Mouse (Mus musculus) 416B (cell line): ENCODE measurements around the gene Syne1.

Experiments used
- DNase-seq: peaks from one replicate; pipeline ENCODE4 v3.0.0; 2011; ENCODE audit warnings: low read depth

Syne1 gene

DNA sequence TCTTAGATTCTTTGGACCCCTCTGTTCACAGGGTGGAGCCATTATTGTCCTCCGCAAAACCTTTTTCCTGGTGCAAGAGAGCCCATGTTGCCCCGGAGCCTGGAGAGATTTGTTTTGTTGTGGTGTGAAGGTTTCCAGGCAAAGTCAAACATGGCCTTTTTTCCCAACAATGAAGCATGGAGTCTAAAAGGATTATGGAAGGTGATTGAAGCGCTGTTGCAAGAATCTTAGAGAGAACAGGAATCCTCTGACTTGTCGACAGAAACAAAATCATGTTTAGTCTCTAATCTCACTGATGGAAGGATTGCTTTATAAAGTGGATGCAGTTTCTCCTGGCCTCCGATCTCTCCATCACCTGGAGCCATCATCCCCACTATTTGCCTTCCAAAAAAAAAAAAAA, at the start of gene Syne1:
Gene Syne1, minus strand, starts transcription at position 101 of the 400 bp plus-strand sequence.
- no peak for DNase-seq

DNA sequence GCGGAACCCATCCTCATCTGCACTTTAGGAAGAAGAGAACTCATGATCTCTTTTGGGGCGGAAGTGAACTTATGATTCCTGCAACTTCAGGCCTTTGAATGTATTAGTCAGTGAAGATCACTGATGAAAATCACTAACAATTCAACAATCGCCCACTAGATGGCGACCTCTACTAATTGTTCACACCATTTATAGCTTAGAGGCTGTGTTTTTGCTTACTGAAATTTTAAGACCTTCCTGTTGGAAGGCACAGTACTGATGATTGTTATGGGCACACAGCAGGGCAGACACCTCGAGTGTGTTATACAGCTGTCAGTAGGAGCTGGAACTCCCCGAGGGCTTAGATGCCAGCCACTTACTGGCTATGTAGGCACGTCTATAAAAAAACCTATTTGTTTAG, 48.8 kb upstream of the Syne1 start:
- DNase-seq, result peak; percentile 88

DNA sequence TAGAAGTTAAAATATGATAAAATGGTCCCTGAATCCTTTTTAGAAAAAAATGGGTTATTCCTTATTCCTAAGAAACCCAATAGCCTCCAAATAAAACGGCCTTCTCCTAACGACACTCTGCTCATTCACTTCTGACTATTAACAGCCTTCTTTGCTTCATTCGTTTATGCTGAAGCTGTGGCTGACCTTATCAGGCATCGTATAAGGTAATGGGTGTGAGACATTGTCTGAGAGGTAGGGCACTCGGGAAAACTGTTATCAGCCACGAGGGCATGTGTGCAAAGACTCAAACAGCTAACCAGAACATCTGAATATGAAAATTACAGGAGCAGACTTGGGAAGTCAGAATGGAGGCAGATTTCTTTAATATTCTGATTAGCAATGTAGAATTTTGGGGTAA, 45.3 kb upstream of the Syne1 start:
- peak; percentile 68 for DNase-seq

DNA sequence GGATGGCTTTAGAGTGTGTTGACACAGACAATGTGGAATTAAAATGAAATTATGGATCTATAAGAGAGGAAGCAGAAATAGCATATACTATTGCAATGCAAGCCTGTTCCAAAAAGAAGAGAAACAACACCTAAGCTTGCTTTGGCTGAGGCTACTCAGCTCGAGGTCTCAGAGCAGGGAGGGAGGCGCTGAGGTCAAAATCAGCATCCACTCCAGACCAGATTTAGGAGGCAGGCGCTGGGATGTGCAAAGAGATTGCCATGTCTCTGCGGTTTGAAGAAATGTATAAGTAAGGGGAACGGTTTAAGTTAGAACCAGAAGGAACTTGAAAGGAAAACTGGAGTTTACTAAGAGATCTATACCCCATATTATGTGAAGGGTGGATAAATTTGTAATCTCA, 43.2 kb upstream of the Syne1 start:
- peak; percentile 62 for DNase-seq

DNA sequence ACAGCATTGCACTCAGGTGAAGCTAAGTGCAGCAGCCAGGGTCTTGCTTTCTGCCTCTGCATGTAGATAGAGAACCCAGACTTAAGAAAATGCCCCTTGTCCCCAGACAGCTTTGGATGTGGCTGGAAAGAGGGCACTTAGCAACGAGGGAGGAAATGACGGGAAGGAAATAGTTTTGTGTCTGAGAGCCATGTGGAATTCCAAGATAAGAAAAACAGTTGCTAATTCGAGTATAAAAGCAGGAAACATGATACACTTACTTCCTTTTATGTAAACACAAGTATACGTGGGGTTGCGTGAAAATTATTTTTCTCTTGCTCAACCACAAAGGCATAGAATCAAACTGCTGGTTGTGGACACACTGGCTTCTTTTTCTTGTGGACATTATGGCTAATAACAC, 42.2 kb upstream of the Syne1 start, which contains the start of gene Myct1:
Gene Myct1, plus strand, starts transcription at position 312 of the 400 bp plus-strand sequence.
- peak; percentile 96 for DNase-seq

DNA sequence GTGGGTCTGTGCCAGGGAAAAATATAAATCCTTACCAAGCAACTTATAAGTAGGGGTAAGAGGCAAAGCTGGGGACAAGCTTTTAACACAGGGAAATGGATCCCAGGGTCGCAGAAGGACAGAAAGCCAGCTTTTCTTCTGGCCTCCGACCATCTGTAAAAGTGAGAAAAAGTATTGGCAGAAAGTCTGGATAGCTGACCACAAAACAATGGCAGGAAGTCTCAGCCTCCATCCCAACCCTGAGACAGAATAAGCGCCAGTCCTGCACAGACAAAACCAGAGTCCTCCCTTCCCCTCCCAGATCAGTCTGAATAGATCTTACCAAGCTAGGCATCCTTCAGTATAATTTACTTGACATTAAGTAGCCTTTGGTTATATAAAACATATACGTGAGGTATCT, 40.7 kb upstream of the Syne1 start:
- DNase-seq, result peak; percentile 31

DNA sequence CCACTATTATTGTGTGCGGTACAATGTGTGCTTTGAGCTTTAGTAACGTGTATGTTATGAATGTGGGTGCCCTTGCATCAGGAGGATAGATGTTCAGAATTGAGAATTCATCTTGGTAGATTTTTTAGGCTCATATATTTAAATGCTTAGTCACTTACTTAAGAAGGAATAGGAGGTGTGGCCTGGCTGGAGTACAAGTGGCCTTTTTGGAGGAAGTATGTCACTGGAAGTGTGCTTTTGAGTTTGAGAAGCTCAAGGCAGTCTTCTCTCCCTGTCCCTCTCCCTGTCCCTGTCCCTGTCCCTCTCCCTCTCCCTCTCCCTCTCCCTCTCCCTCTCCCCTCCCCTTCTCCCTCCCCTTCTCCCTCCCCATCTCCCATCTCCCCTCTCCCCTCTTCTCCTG, 39.8 kb upstream of the Syne1 start:
- DNase-seq, result peak; percentile 61

DNA sequence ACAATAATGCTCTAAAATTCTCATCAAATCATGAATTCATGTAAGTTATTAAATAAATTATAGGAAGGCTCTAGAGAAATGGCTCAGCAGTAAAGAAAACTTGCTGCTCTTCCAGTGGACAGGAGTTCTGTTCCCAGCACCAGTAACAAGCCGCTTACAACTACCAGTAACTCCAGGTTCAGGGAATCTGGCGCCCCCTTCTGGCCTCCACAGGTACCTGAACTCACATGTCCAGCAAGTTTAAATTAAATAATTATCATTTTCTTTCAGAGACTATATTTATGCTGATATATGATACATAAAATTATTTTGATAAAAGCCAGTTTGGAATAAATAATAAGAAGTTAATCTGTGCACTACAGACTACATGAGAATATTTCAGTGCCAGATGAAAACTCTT, 22.0 kb upstream of the Syne1 start:
- peak; percentile 29 for DNase-seq

DNA sequence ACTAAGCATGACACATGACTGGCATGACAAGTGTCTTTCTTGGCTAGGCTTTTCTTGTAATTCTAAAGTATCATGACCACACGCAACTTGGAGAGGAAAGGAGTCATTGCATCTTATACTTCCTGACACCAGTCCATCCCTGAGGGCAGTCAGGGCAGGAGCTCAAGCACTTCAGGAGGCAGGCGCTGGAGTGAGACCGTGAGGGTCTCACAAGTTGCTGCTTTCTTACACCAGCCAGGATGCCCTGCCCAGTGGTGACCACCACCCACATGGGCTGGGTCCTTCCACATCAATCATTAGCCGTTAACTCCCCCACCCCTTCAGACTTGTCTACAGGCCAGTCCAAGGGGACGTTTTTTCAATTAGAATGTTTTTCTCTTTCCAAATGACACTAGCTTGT, 20.1 kb upstream of the Syne1 start:
- peak; percentile 86 for DNase-seq

DNA sequence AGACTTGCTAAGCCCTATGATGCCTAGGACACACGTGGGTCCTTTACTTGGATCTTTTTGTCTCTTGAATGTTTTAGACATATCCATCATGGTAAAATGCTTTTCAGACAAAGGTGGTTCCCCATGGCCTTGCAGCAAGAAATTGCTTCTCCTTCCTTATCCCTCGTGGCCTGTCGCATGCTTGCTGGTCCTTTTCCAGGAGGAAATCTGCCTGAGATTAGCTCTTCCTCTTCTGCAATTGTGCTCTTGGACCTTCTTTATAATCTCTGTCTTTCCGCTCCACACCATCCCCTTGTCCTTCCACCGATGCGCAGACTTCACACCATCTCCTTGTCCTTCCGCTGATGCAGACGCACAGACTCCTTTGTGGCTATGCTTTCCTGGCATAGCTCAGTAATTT, 18.8 kb upstream of the Syne1 start:
- DNase-seq, result no peak

DNA sequence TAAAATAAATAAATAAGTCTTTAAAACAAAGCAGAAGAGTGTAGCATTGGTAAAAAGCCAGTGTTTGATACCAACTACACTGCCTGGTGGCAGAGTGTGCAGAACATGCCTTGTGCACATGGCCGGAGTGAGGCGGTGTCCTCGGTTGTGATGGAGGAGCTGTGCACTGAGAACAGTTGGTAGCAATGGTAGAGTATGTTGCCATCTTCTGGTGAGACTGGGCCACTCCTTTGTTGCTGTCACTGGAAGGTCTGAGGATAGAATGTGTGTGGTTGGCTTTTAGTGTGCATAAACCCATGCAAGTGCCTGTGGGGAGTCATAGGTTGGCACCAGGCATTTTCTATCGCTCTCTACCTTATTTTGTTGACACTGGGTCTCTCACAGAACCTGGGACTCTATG, 17.7 kb upstream of the Syne1 start:
- peak; percentile 35 for DNase-seq

DNA sequence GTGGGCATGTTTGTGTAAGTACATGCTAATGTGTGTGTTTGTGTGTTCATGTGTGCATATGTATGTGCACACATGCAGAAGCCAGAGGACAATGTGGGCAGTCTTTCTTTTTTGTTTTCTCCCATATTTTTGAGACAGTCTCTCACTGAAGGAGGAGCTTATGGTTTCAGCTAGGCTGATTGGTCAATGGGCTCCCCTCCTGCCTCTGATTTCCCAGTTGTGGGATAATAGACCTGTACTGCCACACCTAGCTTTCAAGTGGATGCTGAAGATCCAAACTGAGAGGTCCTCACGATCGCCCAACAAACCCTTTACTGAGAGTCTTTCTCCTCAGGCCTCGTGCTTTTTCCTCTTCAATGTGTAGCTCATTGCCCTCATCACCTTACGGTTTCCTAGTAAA, 10.4 kb upstream of the Syne1 start:
- no peak for DNase-seq

DNA sequence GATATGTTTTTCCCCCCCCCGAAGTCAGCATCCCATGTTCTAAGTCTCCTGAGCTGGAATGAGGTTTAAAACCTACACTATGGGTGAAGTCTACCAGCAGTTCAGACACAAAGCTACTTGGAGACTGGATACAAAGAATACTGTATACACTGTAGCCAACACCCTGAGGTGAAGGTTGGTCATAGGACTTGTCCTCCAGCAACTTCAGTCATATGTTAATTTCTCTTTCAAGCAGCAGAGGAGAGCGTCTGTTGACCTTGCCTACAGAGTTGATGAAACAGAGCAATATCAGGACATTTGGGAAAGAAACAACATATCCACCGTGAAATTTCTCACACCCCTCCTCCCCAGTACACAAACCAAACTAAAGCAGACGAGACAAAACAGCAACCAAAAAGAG, 9.2 kb upstream of the Syne1 start:
- DNase-seq, result no peak

DNA sequence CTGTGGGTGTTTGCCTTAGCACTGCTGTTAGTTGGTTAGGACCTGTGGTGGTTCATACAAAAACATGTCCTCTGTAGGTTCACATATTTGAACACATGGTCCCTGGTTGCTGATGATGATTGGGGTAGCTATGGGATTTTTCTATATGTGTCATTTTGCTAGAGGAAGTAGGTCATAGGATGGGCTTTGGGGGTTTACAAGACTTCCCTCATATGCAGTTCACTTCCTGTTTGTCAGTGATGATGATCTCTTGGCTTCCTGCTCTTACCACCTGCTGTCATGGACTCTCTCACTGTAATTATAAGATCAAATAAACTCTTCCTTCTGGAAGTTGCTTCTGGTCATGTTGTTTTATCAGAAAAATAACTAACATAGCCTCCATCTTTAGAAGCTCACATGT, 7.5 kb upstream of the Syne1 start:
- DNase-seq, result peak; percentile 37

DNA sequence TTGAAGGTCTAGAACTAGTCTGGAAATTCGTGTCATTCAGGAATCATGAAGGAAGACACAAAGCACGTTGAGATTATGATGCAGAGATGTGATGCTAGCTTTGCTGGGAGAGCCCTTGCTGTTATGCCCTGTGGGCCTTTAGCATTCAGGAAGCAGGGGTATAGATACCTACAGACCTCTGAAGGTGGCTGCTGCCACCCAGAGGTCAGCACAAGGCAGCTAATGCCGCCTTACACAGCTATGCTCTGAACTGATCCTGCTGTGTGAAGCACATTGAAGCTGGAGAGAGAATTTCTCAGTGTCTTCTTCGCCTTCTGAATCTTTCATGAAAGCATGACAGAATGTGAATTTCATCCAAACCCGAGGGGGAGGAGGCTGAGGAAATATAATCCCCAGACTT, 3.7 kb upstream of the Syne1 start:
- peak; percentile 79 for DNase-seq

DNA sequence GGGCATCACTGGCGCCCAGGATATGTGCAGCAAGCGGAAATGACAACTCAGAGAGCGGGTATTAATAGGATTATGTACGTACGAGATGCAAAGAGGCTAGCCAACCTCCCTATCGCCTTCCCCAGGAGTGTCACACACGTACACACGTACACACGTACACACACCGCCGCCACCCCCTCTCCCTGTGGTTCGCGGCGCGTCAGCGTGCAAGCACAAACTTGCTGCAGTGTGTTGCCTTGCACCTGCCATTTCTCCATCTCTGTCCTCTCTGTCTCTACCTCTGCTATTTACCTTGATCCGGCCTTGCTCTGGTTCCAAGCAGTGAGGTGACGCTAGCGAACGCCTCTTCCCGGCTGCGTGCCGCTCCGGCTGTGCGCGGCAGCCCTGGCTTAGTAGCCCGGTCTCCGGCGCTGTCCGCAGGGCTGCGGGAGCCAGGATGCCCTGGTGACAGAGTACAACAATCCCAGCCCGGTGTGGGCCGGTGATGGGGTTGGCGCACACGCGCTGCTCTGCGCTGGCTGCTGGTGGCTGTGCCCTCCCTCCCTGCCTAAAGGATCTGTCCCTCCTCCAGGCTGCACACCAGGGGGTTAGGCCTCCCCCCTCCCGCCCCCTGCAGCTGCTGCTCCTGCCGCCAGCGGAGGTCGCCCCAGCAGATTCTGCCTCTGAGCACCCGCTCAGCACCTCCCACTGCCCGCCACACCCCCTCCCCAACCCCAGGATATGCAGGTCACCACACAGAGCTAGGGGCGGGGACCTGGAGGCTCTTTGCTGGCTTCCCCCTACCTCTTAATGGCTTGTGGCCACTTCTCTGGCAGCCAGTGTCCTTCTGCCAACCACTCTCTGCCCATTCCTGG, 887 bp downstream of the Syne1 start:
- DNase-seq, result peak; percentile 84

DNA sequence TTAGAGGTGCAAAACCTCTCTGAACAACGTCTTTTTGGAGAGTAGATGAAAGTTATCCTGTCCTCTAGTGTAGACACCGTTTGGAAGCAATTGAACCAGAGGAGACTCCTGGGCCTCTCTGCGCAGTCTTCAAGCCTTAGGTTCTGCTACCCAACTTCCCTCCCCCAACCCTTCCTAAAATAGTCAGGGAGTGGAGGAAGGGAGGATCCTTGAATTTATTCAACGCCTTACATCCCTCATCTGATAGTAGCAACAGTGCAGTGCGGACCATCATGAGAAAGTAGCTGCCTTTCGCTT, 1.5 kb downstream of the Syne1 start:
- DNase-seq, result no peak

DNA sequence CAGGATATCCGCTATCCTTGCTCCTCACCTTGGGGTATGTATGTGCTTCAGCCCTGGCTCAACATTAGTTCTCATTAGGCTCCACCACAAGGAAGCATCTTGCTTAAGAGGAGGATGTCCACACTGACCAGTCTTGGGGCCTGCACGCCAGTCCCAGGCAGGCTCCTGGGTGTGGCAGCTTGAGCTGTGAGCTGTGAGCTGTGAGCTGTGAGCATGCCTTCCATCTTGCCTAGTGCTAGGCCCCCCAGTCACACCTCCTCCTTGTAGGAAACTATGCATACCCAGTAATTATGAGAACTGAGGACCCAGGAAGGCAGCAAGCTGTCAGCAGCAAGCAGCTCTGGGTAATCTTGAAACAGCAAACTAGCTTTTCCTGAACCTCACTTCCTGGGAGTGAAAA, 2.6 kb downstream of the Syne1 start:
- DNase-seq, result peak; percentile 70

DNA sequence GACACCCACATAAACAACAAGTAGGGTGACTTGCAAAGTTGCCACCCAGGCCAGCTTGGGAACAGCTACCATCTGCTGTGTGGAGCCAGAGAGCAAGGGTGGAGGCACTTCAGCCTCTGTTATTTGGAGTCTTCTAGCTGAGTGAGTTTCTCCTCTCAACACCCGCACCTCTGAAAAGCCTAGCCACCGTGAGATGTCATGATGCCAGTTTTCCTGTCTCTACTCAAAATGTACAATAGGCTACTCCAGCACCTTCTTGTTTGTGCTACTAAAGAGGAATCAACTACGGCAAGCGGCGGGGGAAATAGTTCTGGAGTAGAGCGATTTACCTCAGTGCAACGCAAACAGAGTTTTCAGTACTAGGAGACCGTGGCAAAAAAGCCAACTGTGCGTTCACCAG, 3.5 kb downstream of the Syne1 start:
- no peak for DNase-seq

DNA sequence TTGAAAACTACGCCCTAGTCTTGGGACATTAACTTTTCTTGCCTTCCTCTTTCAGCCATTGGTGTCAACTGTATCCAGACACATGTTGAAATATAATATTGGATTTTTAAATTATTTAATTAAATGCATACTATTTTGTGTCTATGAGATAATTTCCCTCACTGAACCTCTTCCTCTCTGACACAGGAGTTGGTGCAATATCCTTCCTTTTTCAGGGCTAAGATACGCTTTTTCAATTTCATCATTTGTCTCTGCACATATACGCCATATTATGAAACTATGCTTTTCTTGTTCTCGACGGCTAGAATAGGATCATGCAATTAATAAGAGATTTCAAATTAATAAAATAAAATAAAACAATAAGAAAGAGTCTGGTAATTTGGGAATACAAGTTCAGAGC, 4.9 kb downstream of the Syne1 start:
- DNase-seq, result peak; percentile 70

DNA sequence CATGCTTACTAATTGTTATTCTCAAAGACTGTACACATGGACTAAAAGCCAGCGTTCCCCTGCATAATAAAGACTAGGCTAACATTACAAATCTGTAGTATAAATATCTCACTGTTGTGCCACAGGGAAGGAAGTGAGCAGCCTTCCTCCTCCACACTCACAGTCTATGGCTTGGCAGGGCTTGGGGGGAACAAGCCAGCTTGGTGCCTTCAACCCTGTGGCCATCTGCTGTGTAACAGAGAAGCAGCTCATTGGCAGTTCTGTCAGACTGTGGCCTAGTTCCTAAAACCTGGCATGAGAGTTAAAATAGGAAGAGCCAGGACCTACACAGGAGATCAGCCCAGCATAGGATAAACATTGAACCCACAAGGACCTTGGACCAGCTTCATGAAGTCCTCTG, 23.0 kb downstream of the Syne1 start:
- DNase-seq, result peak; percentile 65

DNA sequence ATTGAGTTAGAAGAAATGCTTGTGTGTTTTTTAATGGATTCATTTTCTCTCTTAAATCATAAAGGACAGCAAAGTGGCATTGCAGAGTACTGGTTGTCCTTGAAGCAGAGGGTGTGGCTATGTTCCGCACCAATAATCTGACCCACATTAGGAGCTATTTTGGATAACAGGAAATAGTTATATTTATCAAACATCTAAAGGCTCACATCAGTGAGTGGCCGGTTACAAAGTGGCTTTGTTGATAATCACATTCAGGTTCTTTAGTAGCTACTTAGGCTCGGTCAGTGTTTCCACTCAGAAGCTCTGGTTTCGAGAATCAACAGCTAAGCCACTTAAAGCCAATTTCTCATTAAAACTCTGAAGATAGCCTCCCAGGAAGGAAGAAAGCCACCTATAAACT, 23.6 kb downstream of the Syne1 start:
- DNase-seq, result peak; percentile 65

DNA sequence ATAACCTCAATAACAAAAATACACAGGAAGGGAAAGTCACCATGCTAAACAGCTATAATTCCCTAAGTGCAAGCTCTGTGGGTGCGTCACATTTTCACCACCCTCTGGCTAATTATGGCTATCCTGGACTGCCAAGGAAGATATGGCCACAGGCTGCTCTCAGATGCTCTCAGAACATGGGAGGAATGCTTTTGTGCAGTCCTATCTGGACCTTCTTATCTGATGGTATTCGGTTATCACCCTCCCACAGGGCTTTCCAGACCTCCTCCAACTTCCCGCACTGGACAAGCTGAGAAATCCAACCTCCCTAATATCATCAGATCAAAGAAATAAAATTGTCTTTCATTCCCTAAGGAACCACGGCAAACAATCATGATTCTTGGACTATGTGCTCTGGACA, 28.4 kb downstream of the Syne1 start:
- no peak for DNase-seq

DNA sequence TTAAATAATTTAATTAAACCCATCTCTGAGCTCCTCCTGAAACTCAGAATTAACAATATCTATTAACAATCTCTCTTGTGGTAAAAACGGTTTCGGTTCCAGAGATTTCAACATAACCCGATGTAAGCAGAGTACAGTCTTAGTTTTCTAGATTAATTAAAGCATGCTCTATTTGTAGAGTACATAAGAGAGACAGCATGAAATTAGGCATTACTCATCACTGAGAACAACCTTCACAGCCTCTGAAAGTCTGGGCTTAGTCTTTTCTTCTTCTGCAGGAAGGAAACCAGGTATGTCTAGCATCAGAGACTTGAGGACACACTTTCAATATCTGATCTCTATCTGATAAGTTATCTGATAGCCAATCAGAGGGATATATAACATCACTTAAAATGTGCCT, 29.0 kb downstream of the Syne1 start:
- peak; percentile 47 for DNase-seq
